Mouse (Mus musculus) cerebellum, adult 2 months (tissue): ENCODE results near the gene Grhpr.

Experiments used
- CTCF ChIP-seq: fragments of 200-500 bp; IDR thresholded peaks from 2 replicates; pipeline ENCODE4 v1.5.1; 2011; ENCODE audit warnings: low read depth, mild to moderate bottlenecking, control low read depth, low read length, moderate library complexity, borderline replicate concordance; ENCODE audit not compliant: insufficient read depth
- POLR2A ChIP-seq: fragments of 200-500 bp; IDR thresholded peaks from 2 replicates; pipeline ENCODE4 v1.6.1; 2011; ENCODE audit warnings: low read length, control low read depth, borderline replicate concordance; ENCODE audit not compliant: insufficient read depth

DNA sequence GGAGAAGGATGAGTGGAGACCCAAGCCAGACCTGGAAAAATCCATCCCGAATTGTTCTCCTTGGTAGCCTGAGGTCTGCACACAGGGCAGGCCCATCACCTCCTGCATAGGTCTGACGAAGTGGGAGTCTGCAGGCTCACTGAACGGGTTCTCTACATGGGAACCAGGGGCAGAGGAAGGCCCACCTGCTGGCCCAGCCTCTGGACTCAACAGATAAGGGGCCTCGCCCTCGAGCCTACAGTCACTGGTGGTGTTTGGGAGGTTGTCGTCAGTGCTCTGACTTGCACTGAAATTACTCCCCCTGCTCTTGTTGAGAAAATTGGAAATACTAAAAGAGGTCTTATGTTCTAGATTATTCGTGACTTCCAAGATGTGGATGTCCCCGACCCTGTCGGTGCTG, 12.7 kb downstream of the Grhpr start:
- TF ChIP-seq CTCF (no peak), POLR2A (no peak)
